Mouse (Mus musculus): ENCODE data around the gene Tmem216.

DNA sequence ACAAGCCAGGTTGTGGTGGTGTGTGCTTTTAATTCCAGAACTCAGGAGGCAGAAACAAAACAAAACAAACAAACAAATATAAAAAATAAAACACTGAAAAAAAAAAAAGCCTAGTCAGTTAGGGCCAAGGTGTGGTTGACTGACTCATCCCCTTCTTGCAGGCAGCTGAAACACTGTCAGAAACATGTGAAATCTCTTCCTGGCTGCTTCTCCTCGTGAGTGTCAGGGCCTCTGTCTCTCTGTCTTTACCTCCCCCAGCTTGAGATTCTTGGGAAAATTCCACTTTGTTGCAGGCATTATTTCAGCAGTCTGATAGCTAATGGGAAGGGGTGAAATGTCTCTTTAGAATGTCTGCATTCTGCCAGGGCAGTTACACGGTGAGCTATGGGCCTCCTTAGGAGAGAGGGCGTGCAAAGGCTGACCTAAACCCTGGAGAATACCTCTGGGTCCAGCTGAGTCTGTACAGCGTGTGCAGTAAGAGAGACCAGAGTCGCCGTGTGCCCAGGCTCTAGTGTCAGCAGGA is 46.3 kb upstream of the Tmem216 start:
- TF ChIP-seq EP300 (IDR thresholded peaks at IDR 0.05; ENCODE audit: low read depth): no peak
- TF ChIP-seq CTCF (IDR thresholded peaks at IDR 0.05; ENCODE audit: low read depth): no peak
